Mouse (Mus musculus) forebrain, embryonic 13.5 days (tissue): ENCODE measurements around the gene Tubb1. TPM values are rescaled to one million over a fixed set of nuclear protein-coding genes. Genes with fewer than 3 reads are reported as not detected.
A peak's percentile ranks its signal among the peaks of the same experiment; 100 is the strongest.

ENCODE experiments used
- ATAC-seq: fragments of 200-750 bp; cut with Nextera tagmentation; 2 replicates; pipeline ENCODE4 v1.8.0; 2017
- H3K27ac ChIP-seq: fragments of 300-500 bp; sonication (generic); 2 replicates; pipeline ENCODE4 v1.5.1; 2015; ENCODE audit warnings: inconsistent platforms, mild to moderate bottlenecking, moderate library complexity
- H3K27me3 ChIP-seq: fragments of 300-500 bp; sonication (generic); 2 replicates; pipeline ENCODE4 v1.6.1; 2015; ENCODE audit warnings: mild to moderate bottlenecking, inconsistent platforms
- H3K36me3 ChIP-seq: fragments of 300-500 bp; sonication (generic); 2 replicates; pipeline ENCODE4 v1.6.1; 2015; ENCODE audit warnings: mild to moderate bottlenecking, inconsistent platforms; ENCODE audit not compliant: poor library complexity, severe bottlenecking
- H3K4me1 ChIP-seq: fragments of 300-500 bp; sonication (generic); 2 replicates; pipeline ENCODE4 v1.6.1; 2015; ENCODE audit warnings: inconsistent platforms
- H3K4me2 ChIP-seq: fragments of 300-500 bp; sonication (generic); 2 replicates; pipeline ENCODE4 v1.6.1; 2015; ENCODE audit warnings: inconsistent platforms, mild to moderate bottlenecking, moderate library complexity
- H3K4me3 ChIP-seq: fragments of 300-500 bp; sonication (generic); 2 replicates; pipeline ENCODE4 v1.5.1; 2015; ENCODE audit warnings: mild to moderate bottlenecking, inconsistent platforms
- H3K9ac ChIP-seq: fragments of 300-500 bp; sonication (generic); 2 replicates; pipeline ENCODE4 v1.6.1; 2015; ENCODE audit warnings: mild to moderate bottlenecking, inconsistent platforms
- H3K9me3 ChIP-seq: fragments of 300-500 bp; sonication (generic); replicated peaks from 2 replicates; pipeline ENCODE4 v1.6.1; 2016; ENCODE audit warnings: inconsistent platforms
- WGBS: fragments of 180-500 bp; shearing (Covaris S2); methylation state at CpG from one replicate; pipeline ENCODE4 v1.1.7; 2015; 5-methylcytosine and 5-hydroxymethylcytosine counted together
- polyA plus RNA-seq: library from polyadenylated mRNA; unstranded; fragments of >200 nt; fragmentation: Nextera tagmentation; extraction: Ambion mirVana; gene quantifications from 2 replicates; pipeline ENCODE4 v1.2.1, GENCODE M21; 2015

Gene Tubb1
- polyA plus RNA-seq, 1 experiment from 2014 or later, result 0.96 TPM

GRCm38 (mm10) chr2:174446492-174446891 lies 4.0 kb upstream of the Tubb1 start:
- H3K36me3 ChIP-seq, result no peaks in the 10 kb centered on the region
- H3K4me3 ChIP-seq, result no peak overlapping the region
- WGBS, result 58% methylated on average over 7 of the region's 7 CpGs
- no peak overlapping the region for H3K27ac ChIP-seq
- H3K27me3 ChIP-seq, result no peaks in the 10 kb centered on the region
- no peak overlapping the region for H3K4me2 ChIP-seq
- H3K9me3 ChIP-seq, result no peaks in the 10 kb centered on the region
- ATAC-seq, result no peak
- no peak overlapping the region for H3K9ac ChIP-seq
- H3K4me1 ChIP-seq, result peaks cover 4% of the 10 kb centered on the region; the same call in 1 of the 2 replicates

DNA sequence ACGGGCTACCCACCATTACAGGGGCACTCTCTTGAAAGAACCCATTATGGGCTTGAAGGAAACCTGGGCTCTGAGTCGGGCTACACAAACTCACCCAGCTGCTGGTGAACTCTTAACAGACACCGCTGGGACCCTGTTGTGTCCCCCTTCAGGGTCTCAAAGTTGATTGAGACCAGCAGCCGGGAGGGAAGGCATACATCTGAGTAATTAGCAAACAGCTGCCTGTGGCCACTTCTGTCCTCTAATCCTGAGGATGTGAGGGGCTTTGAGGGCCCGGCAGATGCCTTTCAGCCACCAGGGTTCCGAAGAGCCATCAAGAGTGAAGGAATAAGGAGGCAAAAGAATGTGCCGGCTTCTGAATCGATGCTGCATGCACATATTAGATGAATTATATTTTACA lies 3.6 kb upstream of the Tubb1 start:
- no peaks in the 10 kb centered on the region for H3K9me3 ChIP-seq
- no peaks in the 10 kb centered on the region for H3K27me3 ChIP-seq
- no peak for ATAC-seq
- no peaks in the 10 kb centered on the region for H3K36me3 ChIP-seq
- H3K27ac ChIP-seq, result no peak overlapping the region
- peaks cover 4% of the 10 kb centered on the region; the same call in 1 of the 2 replicates for H3K4me1 ChIP-seq
- H3K9ac ChIP-seq, result no peak overlapping the region
- no peak overlapping the region for H3K4me3 ChIP-seq
- H3K4me2 ChIP-seq, result no peak overlapping the region
- 60% methylated on average over 8 of the region's 8 CpGs for WGBS

DNA sequence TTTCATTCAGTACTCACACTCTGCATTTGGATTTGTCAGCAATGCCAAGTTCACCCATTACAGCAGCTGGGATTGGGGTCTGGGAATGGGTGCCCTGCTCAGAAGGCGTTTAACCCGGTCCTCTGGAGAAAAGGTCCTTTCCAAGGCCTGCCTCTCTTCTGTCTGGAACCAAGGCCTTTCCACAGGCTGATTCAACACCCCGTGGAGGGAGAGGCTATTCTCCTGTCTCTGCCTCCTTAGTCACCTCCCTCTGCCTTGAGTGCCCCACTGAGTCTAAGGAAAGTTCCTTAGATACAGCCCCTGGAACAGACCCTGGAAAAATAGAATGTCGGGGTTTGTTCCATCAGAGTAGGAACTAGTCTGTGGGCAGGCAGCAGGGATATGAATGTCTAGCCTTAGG lies 2.1 kb upstream of the Tubb1 start:
- Histone ChIP-seq H3K4me1 (peaks cover 4% of the 10 kb centered on the region; the same call in 1 of the 2 replicates), H3K27me3 (no peaks in the 10 kb centered on the region), H3K4me3 (no peak overlapping the region), H3K4me2 (no peak overlapping the region), H3K9me3 (no peaks in the 10 kb centered on the region), H3K9ac (no peak overlapping the region), H3K36me3 (no peaks in the 10 kb centered on the region), H3K27ac (no peak overlapping the region)
- no peak for ATAC-seq
- 84% methylated on average over 4 of the region's 4 CpGs for WGBS

- H3K36me3 ChIP-seq, result no peaks in the 10 kb centered on the region
- no peak overlapping the region for H3K9ac ChIP-seq
- H3K27me3 ChIP-seq, result no peaks in the 10 kb centered on the region
- H3K4me2 ChIP-seq, result no peak overlapping the region
- H3K9me3 ChIP-seq, result no peaks in the 10 kb centered on the region
- H3K27ac ChIP-seq, result no peak overlapping the region
- H3K4me1 ChIP-seq, result no peaks in the 10 kb centered on the region
- no peak for ATAC-seq
- 80% methylated on average over 7 of the region's 7 CpGs for WGBS
- H3K4me3 ChIP-seq, result no peak overlapping the region
Observed at GRCm38 (mm10) chr2:174453681-174454080, 3.2 kb downstream of the Tubb1 start.

DNA sequence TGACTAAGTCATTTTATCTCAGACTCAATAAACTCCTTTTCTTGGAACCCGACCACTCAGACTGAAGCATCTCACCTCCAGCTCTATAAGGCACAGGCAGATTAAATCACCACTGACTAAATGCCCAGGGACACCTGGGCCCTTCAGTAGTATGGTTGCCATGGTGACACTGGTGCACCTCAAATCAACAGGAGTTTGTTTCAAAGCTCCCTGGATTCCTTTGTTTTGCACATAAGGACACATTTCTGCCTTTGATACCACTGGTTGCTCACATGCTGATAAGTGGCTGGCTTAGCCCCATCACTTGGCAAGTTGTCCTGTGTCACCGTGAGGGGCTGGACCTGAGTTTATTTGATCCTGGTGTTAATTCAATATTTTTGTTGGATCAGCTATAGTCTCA lies 8.9 kb downstream of the Tubb1 start:
- H3K4me3 ChIP-seq, result no peak overlapping the region
- no peak for ATAC-seq
- WGBS, result 56% methylated on average over 2 of the region's 2 CpGs
- H3K36me3 ChIP-seq, result peaks cover 26% of the 10 kb centered on the region
- no peaks in the 10 kb centered on the region for H3K9me3 ChIP-seq
- no peak overlapping the region for H3K27ac ChIP-seq
- no peaks in the 10 kb centered on the region for H3K27me3 ChIP-seq
- peaks cover 13% of the 10 kb centered on the region for H3K4me1 ChIP-seq
- H3K9ac ChIP-seq, result no peak overlapping the region
- no peak overlapping the region for H3K4me2 ChIP-seq

GRCm38 (mm10) chr2:174463370-174463769 lies 12.9 kb downstream of the Tubb1 start:
- Histone ChIP-seq H3K9ac (peak overlapping the region; percentile 85), H3K27me3 (no peaks in the 10 kb centered on the region), H3K4me2 (peak overlapping the region; percentile 96), H3K4me3 (peak overlapping the region; percentile 88), H3K27ac (no peak overlapping the region; the same call in 1 of the 2 replicates), H3K4me1 (peaks cover 13% of the 10 kb centered on the region), H3K9me3 (no peaks in the 10 kb centered on the region), H3K36me3 (peaks cover 51% of the 10 kb centered on the region)
- 36% methylated on average over 10 of the region's 10 CpGs for WGBS
- peak; percentile 41 for ATAC-seq

- H3K36me3 ChIP-seq, result peaks cover 56% of the 10 kb centered on the region
Observed at GRCm38 (mm10) chr2:174463789-174464523, 13.5 kb downstream of the Tubb1 start, which contains the start of gene Atp5e. Gene Atp5e (minus strand): TSS chr2:174464105.

GRCm38 (mm10) chr2:174470333-174470732 lies 19.8 kb downstream of the Tubb1 start:
- ATAC-seq, result no peak
- no peak overlapping the region for H3K27ac ChIP-seq
- peaks cover 52% of the 10 kb centered on the region for H3K36me3 ChIP-seq
- H3K4me3 ChIP-seq, result no peak overlapping the region
- no peak overlapping the region for H3K9ac ChIP-seq
- H3K9me3 ChIP-seq, result no peaks in the 10 kb centered on the region
- H3K4me2 ChIP-seq, result no peak overlapping the region
- H3K4me1 ChIP-seq, result peaks cover 17% of the 10 kb centered on the region
- 92% methylated on average over 4 of the region's 4 CpGs for WGBS
- no peaks in the 10 kb centered on the region for H3K27me3 ChIP-seq

More at GRCm38 (mm10) chr2:174463789-174464523, 13.5 kb downstream of the Tubb1 start, which contains the start of gene Atp5e:
- peak within 1 kb of the TSS; percentile 85 for H3K9ac ChIP-seq
- peak within 1 kb of the TSS; percentile 88 for H3K4me3 ChIP-seq
- H3K4me1 ChIP-seq, result peaks cover 13% of the 10 kb centered on the region
- H3K27ac ChIP-seq, result no peak within 1 kb of the TSS; the same call in 1 of the 2 replicates
- H3K9me3 ChIP-seq, result no peaks in the 10 kb centered on the region
- peak within 1 kb of the TSS; percentile 96 for H3K4me2 ChIP-seq
- H3K27me3 ChIP-seq, result no peaks in the 10 kb centered on the region
- WGBS, result 2% methylated on average over 48 of the region's 48 CpGs
- peak; percentile 99 for ATAC-seq

GRCm38 (mm10) chr2:174470786-174471405 lies 20.4 kb downstream of the Tubb1 start:
- Histone ChIP-seq H3K36me3 (peaks cover 48% of the 10 kb centered on the region), H3K4me1 (peaks cover 17% of the 10 kb centered on the region), H3K27me3 (no peaks in the 10 kb centered on the region), H3K4me3 (no peak overlapping the region), H3K9me3 (no peaks in the 10 kb centered on the region), H3K9ac (no peak overlapping the region), H3K27ac (no peak overlapping the region), H3K4me2 (no peak overlapping the region)
- ATAC-seq, result no peak
- WGBS, result 96% methylated on average over 7 of the region's 7 CpGs

- Histone ChIP-seq H3K36me3 (peaks cover 35% of the 10 kb centered on the region), H3K4me3 (peak overlapping the region; percentile 79), H3K9me3 (no peaks in the 10 kb centered on the region), H3K27ac (peak overlapping the region; percentile 35), H3K9ac (peak overlapping the region; percentile 78), H3K27me3 (no peaks in the 10 kb centered on the region), H3K4me2 (peak overlapping the region; percentile 79), H3K4me1 (peaks cover 17% of the 10 kb centered on the region)
- 8% methylated on average over 30 of the region's 30 CpGs for WGBS
- peak; percentile 50; the same call in 1 of the 2 replicates for ATAC-seq
Observed at GRCm38 (mm10) chr2:174472407-174472806, 21.9 kb downstream of the Tubb1 start.

- H3K27me3 ChIP-seq, result no peaks in the 10 kb centered on the region
- WGBS, result under 1% methylated on average over 51 of the region's 53 CpGs
- peak within 1 kb of the TSS; percentile 78 for H3K9ac ChIP-seq
- ATAC-seq, result peak; percentile 98
- peak within 1 kb of the TSS; percentile 79 for H3K4me3 ChIP-seq
- H3K36me3 ChIP-seq, result peaks cover 31% of the 10 kb centered on the region
- H3K9me3 ChIP-seq, result no peaks in the 10 kb centered on the region
- peaks cover 17% of the 10 kb centered on the region for H3K4me1 ChIP-seq
- peak within 1 kb of the TSS; percentile 35 for H3K27ac ChIP-seq
- peak within 1 kb of the TSS; percentile 79 for H3K4me2 ChIP-seq
Observed at GRCm38 (mm10) chr2:174472818-174473549, 22.5 kb downstream of the Tubb1 start, which contains the start of gene Prelid3b. Gene Prelid3b (minus strand): TSS chr2:174473081.

DNA sequence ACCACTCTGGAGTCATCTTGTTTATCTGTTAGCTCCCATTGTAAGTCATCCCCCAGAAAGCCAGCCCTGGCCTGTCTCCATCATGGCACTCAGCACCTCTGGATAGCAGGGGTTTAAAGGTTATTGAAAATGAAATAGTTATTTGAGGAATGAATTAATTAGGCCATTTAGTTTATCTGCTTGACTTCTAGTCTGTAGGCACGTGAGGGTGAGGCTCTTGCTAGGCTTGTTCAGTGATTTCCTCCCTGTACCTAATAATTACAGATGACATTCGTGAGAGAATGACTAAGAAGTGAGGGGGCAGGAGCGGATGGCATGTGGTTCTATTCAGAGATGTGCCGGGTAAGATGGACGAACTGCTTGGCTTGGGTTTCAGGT lies 23.0 kb downstream of the Tubb1 start:
- Histone ChIP-seq H3K9ac (peak overlapping the region; percentile 47), H3K27me3 (no peaks in the 10 kb centered on the region), H3K27ac (no peak overlapping the region), H3K36me3 (peaks cover 25% of the 10 kb centered on the region), H3K4me2 (peak overlapping the region; percentile 79), H3K4me1 (peaks cover 17% of the 10 kb centered on the region), H3K9me3 (no peaks in the 10 kb centered on the region), H3K4me3 (peak overlapping the region; percentile 79)
- no peak for ATAC-seq
- 90% methylated on average over 5 of the region's 5 CpGs for WGBS
